Mouse (Mus musculus): ENCODE measurements around the gene Tacc2. TPM values are rescaled to one million over a fixed set of nuclear protein-coding genes. Genes with fewer than 3 reads are reported as not detected.
A peak's percentile ranks its signal among the peaks of the same experiment; 100 is the strongest.

Gene Tacc2
- polyA plus RNA-seq, 1 experiment from 2014 or later: 25.3 TPM

- Histone ChIP-seq H3K4me2 (no peak overlapping the region), H3K9me3 (no peaks in the 10 kb centered on the region), H3K4me1 (peaks cover 29% of the 10 kb centered on the region), H3K9ac (no peak overlapping the region), H3K27ac (peak overlapping the region; percentile 7; the same call in 1 of the 2 replicates), H3K27me3 (no peaks in the 10 kb centered on the region), H3K36me3 (no peaks in the 10 kb centered on the region), H3K4me3 (no peak overlapping the region)
- no peak for ATAC-seq (ENCODE audit: borderline replicate concordance, extremely low read depth, low FRiP score, low TSS enrichment)
- WGBS: 23% methylated on average over 6 of the region's 6 CpGs
Observed at GRCm38 (mm10) chr7:130637811-130638210, 60.6 kb downstream of the Tacc2 start.

DNA sequence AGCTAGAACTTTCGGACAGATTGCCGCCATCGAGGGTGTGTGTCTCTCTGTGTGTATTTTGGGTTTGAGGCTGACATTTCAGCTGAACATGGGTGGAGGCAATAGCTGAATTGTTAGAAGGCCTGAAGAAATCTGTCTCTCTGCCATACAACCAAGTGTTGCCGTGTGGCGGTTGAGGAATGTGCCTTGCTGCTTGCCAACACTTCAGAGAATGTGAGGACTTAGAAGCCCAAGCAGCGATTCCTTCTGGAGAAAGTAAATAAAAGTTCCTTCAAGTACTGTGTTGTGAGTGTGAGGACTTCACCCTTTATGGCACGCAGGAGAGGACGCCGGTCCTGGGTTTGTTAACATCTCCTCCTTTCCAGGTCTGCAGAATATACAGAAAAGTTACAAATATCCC, 63.4 kb downstream of the Tacc2 start:
- no peaks in the 10 kb centered on the region for H3K9me3 ChIP-seq
- H3K4me3 ChIP-seq: no peak overlapping the region
- ATAC-seq (ENCODE audit: borderline replicate concordance, extremely low read depth, low FRiP score, low TSS enrichment): peak; percentile 41; the same call in 1 of the 2 replicates
- H3K4me1 ChIP-seq: peaks cover 43% of the 10 kb centered on the region
- H3K27ac ChIP-seq: peak overlapping the region; percentile 88
- H3K27me3 ChIP-seq: no peaks in the 10 kb centered on the region
- no peak overlapping the region for H3K9ac ChIP-seq
- WGBS: 44% methylated on average over 9 of the region's 9 CpGs
- H3K36me3 ChIP-seq: no peaks in the 10 kb centered on the region
- H3K4me2 ChIP-seq: no peak overlapping the region

- H3K36me3 ChIP-seq: no peaks in the 10 kb centered on the region
- peak overlapping the region; percentile 75 for H3K4me3 ChIP-seq
- no peaks in the 10 kb centered on the region for H3K9me3 ChIP-seq
- 10% methylated on average over 15 of the region's 15 CpGs for WGBS
- H3K4me1 ChIP-seq: peaks cover 55% of the 10 kb centered on the region
- H3K9ac ChIP-seq: peak overlapping the region; percentile 86
- peak overlapping the region; percentile 98 for H3K27ac ChIP-seq
- no peaks in the 10 kb centered on the region for H3K27me3 ChIP-seq
- H3K4me2 ChIP-seq: peak overlapping the region; percentile 94
- peak; percentile 36 for ATAC-seq (ENCODE audit: borderline replicate concordance, extremely low read depth, low FRiP score, low TSS enrichment)
Observed at GRCm38 (mm10) chr7:130645332-130645993, 68.2 kb downstream of the Tacc2 start.

DNA sequence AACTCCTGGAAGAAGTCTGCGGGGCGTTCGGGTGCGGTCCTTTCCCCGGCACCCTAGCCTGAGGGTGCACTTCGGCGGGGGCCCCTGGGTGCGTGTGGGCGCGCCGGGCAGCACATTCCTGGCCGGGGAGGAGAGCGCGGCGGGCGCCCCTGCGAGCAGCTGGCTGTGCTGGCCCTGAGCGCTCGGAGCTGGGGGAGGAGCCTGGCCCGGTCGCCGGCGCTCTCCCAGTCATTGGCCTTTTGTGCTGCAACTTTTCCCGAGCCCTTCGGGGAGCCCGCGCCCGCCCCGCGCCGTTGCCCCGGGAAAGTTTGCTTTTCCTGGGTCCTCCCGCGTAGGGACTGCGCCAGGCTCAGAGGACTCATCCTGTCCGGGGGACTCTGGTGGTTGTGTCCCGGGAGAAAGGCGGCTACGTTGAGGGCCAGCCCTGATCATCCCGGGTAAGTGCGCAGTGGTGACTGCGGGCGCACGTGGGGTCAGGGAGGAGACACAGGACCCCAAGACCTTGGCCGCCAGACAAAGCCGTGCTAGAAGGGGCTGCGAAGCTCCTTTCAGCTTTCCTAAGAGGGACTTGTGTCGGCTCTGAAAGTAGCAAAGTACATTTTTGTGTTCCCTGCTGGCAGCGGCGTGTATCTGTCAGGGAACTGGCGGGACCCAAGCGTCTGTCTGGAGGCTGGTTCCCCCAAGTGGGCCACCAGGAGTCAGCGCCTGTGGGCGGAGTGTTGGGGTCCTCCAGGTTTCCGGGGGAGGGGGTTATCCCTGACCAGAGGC, 68.9 kb downstream of the Tacc2 start:
- peaks cover 50% of the 10 kb centered on the region for H3K4me1 ChIP-seq
- peak; percentile 88 for ATAC-seq (ENCODE audit: borderline replicate concordance, extremely low read depth, low FRiP score, low TSS enrichment)
- H3K9ac ChIP-seq: peak overlapping the region; percentile 86
- peak overlapping the region; percentile 75 for H3K4me3 ChIP-seq
- H3K9me3 ChIP-seq: no peaks in the 10 kb centered on the region
- no peaks in the 10 kb centered on the region for H3K36me3 ChIP-seq
- peak overlapping the region; percentile 94 for H3K4me2 ChIP-seq
- peak overlapping the region; percentile 98 for H3K27ac ChIP-seq
- no peaks in the 10 kb centered on the region for H3K27me3 ChIP-seq
- under 1% methylated on average over 52 of the region's 55 CpGs for WGBS

DNA sequence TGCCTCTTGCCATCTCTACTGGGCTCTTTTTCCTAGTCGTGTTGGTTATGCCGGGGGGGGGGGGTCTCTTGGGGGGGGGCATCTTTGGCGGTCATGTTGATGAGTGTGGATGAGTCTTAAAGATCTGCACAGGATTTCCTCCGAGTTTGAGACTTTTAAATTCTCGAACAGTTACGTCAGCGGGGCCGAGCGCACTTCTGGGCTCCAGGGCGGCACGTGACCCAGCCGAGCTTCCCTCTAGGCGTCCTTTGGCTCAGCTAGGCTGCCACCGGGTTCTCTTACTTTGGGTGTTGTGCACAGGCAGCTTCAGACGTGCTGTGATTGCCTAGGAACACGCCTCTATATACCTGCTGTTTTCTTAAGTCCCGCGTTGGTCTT, 69.5 kb downstream of the Tacc2 start:
- Histone ChIP-seq H3K9me3 (no peaks in the 10 kb centered on the region), H3K9ac (peak overlapping the region; percentile 86), H3K4me2 (peak overlapping the region; percentile 94), H3K36me3 (no peaks in the 10 kb centered on the region), H3K27me3 (no peaks in the 10 kb centered on the region), H3K4me1 (peaks cover 46% of the 10 kb centered on the region), H3K4me3 (peak overlapping the region; percentile 75), H3K27ac (peak overlapping the region; percentile 98)
- WGBS: under 1% methylated on average over 18 of the region's 18 CpGs
- peak; percentile 82 for ATAC-seq (ENCODE audit: borderline replicate concordance, extremely low read depth, low FRiP score, low TSS enrichment)

- no peak for ATAC-seq (ENCODE audit: borderline replicate concordance, extremely low read depth, low FRiP score, low TSS enrichment)
- H3K27me3 ChIP-seq: no peaks in the 10 kb centered on the region
- H3K4me3 ChIP-seq: no peak overlapping the region
- H3K4me2 ChIP-seq: peak overlapping the region; percentile 94; the same call in 1 of the 2 replicates
- H3K27ac ChIP-seq: no peak overlapping the region
- no peaks in the 10 kb centered on the region for H3K9me3 ChIP-seq
- no peaks in the 10 kb centered on the region for H3K36me3 ChIP-seq
- H3K9ac ChIP-seq: no peak overlapping the region
- H3K4me1 ChIP-seq: peaks cover 38% of the 10 kb centered on the region
- 73% methylated on average over 4 of the region's 4 CpGs for WGBS
Observed at GRCm38 (mm10) chr7:130648061-130648460, 70.8 kb downstream of the Tacc2 start.

- no peak overlapping the region for H3K9ac ChIP-seq
- H3K36me3 ChIP-seq: no peaks in the 10 kb centered on the region
- H3K4me1 ChIP-seq: peaks cover 43% of the 10 kb centered on the region
- H3K27ac ChIP-seq: no peak overlapping the region
- H3K27me3 ChIP-seq: no peaks in the 10 kb centered on the region
- ATAC-seq (ENCODE audit: borderline replicate concordance, extremely low read depth, low FRiP score, low TSS enrichment): no peak
- WGBS: 30% methylated on average over 7 of the region's 7 CpGs
- H3K4me2 ChIP-seq: no peak overlapping the region
- H3K9me3 ChIP-seq: no peaks in the 10 kb centered on the region
- no peak overlapping the region for H3K4me3 ChIP-seq
Observed at GRCm38 (mm10) chr7:130649257-130649656, 72.0 kb downstream of the Tacc2 start.

- H3K9me3 ChIP-seq: no peaks in the 10 kb centered on the region
- no peak overlapping the region for H3K4me2 ChIP-seq
- no peaks in the 10 kb centered on the region for H3K36me3 ChIP-seq
- ATAC-seq (ENCODE audit: borderline replicate concordance, extremely low read depth, low FRiP score, low TSS enrichment): no peak
- 61% methylated on average over 5 of the region's 5 CpGs for WGBS
- H3K27me3 ChIP-seq: no peaks in the 10 kb centered on the region
- H3K4me3 ChIP-seq: no peak overlapping the region
- H3K27ac ChIP-seq: no peak overlapping the region
- peaks cover 48% of the 10 kb centered on the region for H3K4me1 ChIP-seq
- no peak overlapping the region for H3K9ac ChIP-seq
Observed at GRCm38 (mm10) chr7:130650621-130651020, 73.4 kb downstream of the Tacc2 start.

DNA sequence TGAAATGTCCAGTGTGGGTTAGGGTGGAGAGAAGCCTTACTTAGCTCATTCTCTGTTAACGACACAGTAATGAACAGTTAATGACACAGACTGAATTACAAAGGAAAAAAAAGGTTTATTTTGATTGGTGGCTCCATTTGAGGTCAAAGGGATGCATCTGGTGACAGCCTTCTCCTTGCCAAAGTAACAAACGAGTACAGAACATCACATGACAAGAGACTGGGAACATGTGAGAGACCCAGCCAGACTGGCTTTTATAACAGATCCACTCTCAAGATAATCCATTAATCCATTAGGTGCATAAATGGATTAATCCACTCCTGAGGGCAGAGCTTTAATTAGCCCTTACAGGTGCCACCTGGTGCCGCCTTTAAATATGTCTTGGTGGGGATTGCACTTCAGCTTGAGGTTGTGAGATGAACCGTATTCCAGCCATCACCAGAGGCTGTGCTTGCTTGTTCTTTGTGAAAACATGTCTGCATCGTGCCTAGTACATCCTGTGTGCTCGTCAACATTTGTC, 75.9 kb downstream of the Tacc2 start:
- Histone ChIP-seq H3K4me1 (peaks cover 47% of the 10 kb centered on the region), H3K9me3 (no peaks in the 10 kb centered on the region), H3K4me3 (no peak overlapping the region), H3K9ac (no peak overlapping the region), H3K4me2 (no peak overlapping the region), H3K27me3 (no peaks in the 10 kb centered on the region), H3K36me3 (no peaks in the 10 kb centered on the region), H3K27ac (no peak overlapping the region)
- 78% methylated on average over 6 of the region's 6 CpGs for WGBS
- no peak for ATAC-seq (ENCODE audit: borderline replicate concordance, extremely low read depth, low FRiP score, low TSS enrichment)

DNA sequence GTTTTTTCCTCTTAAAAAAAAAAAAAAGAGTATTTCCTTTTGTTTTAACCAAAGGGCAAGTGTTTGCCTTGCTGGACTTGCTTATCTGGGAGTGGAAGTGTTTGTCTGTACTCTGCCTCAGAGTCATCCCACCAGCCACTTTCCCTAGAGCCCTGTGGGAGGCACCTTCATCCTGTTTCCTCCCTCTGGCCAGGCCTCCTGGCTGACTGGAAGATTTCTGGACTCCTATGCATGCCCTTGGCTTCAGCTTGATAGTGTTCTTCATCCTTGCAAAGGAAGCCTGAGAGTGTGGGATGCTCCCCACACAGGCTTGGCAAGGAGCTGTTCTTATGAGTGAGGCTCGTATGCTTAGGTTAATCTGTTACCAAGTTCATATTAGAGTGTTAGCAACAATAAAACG, 77.3 kb downstream of the Tacc2 start:
- no peak overlapping the region for H3K4me3 ChIP-seq
- no peaks in the 10 kb centered on the region for H3K27me3 ChIP-seq
- no peak overlapping the region for H3K4me2 ChIP-seq
- no peaks in the 10 kb centered on the region for H3K9me3 ChIP-seq
- ATAC-seq (ENCODE audit: borderline replicate concordance, extremely low read depth, low FRiP score, low TSS enrichment): no peak
- WGBS: 27% methylated on average over 2 of the region's 2 CpGs
- 0 out of 2 replicates have a peak overlapping the region, but pooled peaks have one; percentile 21 for H3K27ac ChIP-seq
- no peak overlapping the region for H3K9ac ChIP-seq
- H3K36me3 ChIP-seq: no peaks in the 10 kb centered on the region
- peaks cover 38% of the 10 kb centered on the region for H3K4me1 ChIP-seq

- H3K4me2 ChIP-seq: no peak overlapping the region
- no peak for ATAC-seq (ENCODE audit: borderline replicate concordance, extremely low read depth, low FRiP score, low TSS enrichment)
- peaks cover 34% of the 10 kb centered on the region for H3K4me1 ChIP-seq
- H3K27me3 ChIP-seq: no peaks in the 10 kb centered on the region
- no peaks in the 10 kb centered on the region for H3K36me3 ChIP-seq
- H3K9ac ChIP-seq: no peak overlapping the region
- H3K4me3 ChIP-seq: no peak overlapping the region
- no peak overlapping the region for H3K27ac ChIP-seq
- H3K9me3 ChIP-seq: no peaks in the 10 kb centered on the region
- 87% methylated on average over 8 of the region's 8 CpGs for WGBS
Observed at GRCm38 (mm10) chr7:130656965-130657364, 79.7 kb downstream of the Tacc2 start.

GRCm38 (mm10) chr7:130657751-130658150, 80.5 kb downstream of the Tacc2 start:
- ATAC-seq (ENCODE audit: borderline replicate concordance, extremely low read depth, low FRiP score, low TSS enrichment): no peak
- H3K4me1 ChIP-seq: peaks cover 37% of the 10 kb centered on the region
- H3K9ac ChIP-seq: no peak overlapping the region
- 49% methylated on average over 13 of the region's 13 CpGs for WGBS
- no peaks in the 10 kb centered on the region for H3K27me3 ChIP-seq
- H3K27ac ChIP-seq: no peak overlapping the region
- no peaks in the 10 kb centered on the region for H3K9me3 ChIP-seq
- H3K4me3 ChIP-seq: no peak overlapping the region
- no peaks in the 10 kb centered on the region for H3K36me3 ChIP-seq
- H3K4me2 ChIP-seq: no peak overlapping the region
